Mouse (Mus musculus) E14TG2a.4 (cell line): ENCODE measurements around the gene Nupl2.
A peak's percentile ranks its signal among the peaks of the same experiment; 100 is the strongest.

ENCODE experiments used
- CTCF ChIP-seq: conservative IDR thresholded peaks from 2 replicates; pipeline ENCODE4 v1.5.1; 2014; ENCODE audit warnings: low read length
- NANOG ChIP-seq: IDR thresholded peaks from 2 replicates; pipeline ENCODE4 v1.6.1; 2014; ENCODE audit warnings: borderline replicate concordance, low read length, mixed read lengths

GRCm38 (mm10) chr5:24167263-24167662 is 2.5 kb downstream of the Nupl2 start:
- TF ChIP-seq CTCF: peak; percentile 28
- no peak for TF ChIP-seq NANOG
